Mouse (Mus musculus) forebrain, embryonic 14.5 days (tissue): Measurements from ENCODE around the gene Shoc2. TPM values are rescaled to one million over a fixed set of nuclear protein-coding genes. Genes with fewer than 3 reads are reported as not detected.
"Not testable (repeated sequence)": the region's sequence is repeated elsewhere in the genome, so short reads cannot be mapped to it uniquely, and the experiment has no call there.

ENCODE experiments used
- ATAC-seq: fragments of 200-750 bp; cut with Nextera tagmentation; 2 replicates; pipeline ENCODE4 v1.8.0; 2017; ENCODE audit warnings: mild to moderate bottlenecking, moderate library complexity
- DNase-seq: peaks from one replicate; pipeline ENCODE4 v3.0.0-alpha.2; 2015; ENCODE audit warnings: low spot score
- H3K27ac ChIP-seq: fragments of 300-500 bp; sonication (generic); 2 replicates; pipeline ENCODE4 v1.5.1; 2014; ENCODE audit warnings: low read depth, mild to moderate bottlenecking, control low read depth, low read length, moderate library complexity
- H3K27me3 ChIP-seq: fragments of 300-500 bp; sonication (generic); replicated peaks from 2 replicates; pipeline ENCODE4 v1.6.1; 2014; ENCODE audit warnings: low read length, control low read depth, mixed read lengths; ENCODE audit not compliant: control insufficient read depth, insufficient read depth
- H3K36me3 ChIP-seq: fragments of 300-500 bp; sonication (generic); 2 replicates; pipeline ENCODE4 v1.6.1; 2014; ENCODE audit warnings: low read length, control low read depth; ENCODE audit not compliant: control insufficient read depth, insufficient read depth
- H3K4me1 ChIP-seq: fragments of 300-500 bp; sonication (generic); 2 replicates; pipeline ENCODE4 v1.6.1; 2014; ENCODE audit warnings: antibody characterized with exemption, low read length, control low read depth; ENCODE audit not compliant: control insufficient read depth, insufficient read depth
- H3K4me2 ChIP-seq: fragments of 300-500 bp; sonication (generic); 2 replicates; pipeline ENCODE4 v1.6.1; 2014; ENCODE audit warnings: mild to moderate bottlenecking, control low read depth, low read length
- H3K4me3 ChIP-seq: fragments of 300-500 bp; sonication (generic); 2 replicates; pipeline ENCODE4 v1.5.1; 2014; ENCODE audit warnings: low read depth, low read length, control low read depth
- H3K9ac ChIP-seq: fragments of 300-500 bp; sonication (generic); 2 replicates; pipeline ENCODE4 v1.6.1; 2014; ENCODE audit warnings: mild to moderate bottlenecking, low read length, control low read depth, moderate library complexity
- H3K9me3 ChIP-seq: fragments of 300-500 bp; sonication (generic); replicated peaks from 2 replicates; pipeline ENCODE4 v1.6.1; 2016; ENCODE audit warnings: low read length, control low read depth, mixed read lengths; ENCODE audit not compliant: control insufficient read depth
- WGBS: fragments of 180-500 bp; shearing (Covaris S2); extraction: QIAGEN DNeasy Blood & Tissue Kit; methylation state at CpG from one replicate; pipeline ENCODE4 v1.1.7; 2014; 5-methylcytosine and 5-hydroxymethylcytosine counted together
- polyA plus RNA-seq: library from polyadenylated mRNA; unstranded; fragments of >200 nt; fragmentation: Nextera tagmentation; extraction: Ambion mirVana; gene quantifications from 2 replicates; pipeline ENCODE4 v1.2.1, GENCODE M21; 2014

Shoc2 gene
- polyA plus RNA-seq, 1 experiment from 2014 or later: 49.6 TPM

DNA sequence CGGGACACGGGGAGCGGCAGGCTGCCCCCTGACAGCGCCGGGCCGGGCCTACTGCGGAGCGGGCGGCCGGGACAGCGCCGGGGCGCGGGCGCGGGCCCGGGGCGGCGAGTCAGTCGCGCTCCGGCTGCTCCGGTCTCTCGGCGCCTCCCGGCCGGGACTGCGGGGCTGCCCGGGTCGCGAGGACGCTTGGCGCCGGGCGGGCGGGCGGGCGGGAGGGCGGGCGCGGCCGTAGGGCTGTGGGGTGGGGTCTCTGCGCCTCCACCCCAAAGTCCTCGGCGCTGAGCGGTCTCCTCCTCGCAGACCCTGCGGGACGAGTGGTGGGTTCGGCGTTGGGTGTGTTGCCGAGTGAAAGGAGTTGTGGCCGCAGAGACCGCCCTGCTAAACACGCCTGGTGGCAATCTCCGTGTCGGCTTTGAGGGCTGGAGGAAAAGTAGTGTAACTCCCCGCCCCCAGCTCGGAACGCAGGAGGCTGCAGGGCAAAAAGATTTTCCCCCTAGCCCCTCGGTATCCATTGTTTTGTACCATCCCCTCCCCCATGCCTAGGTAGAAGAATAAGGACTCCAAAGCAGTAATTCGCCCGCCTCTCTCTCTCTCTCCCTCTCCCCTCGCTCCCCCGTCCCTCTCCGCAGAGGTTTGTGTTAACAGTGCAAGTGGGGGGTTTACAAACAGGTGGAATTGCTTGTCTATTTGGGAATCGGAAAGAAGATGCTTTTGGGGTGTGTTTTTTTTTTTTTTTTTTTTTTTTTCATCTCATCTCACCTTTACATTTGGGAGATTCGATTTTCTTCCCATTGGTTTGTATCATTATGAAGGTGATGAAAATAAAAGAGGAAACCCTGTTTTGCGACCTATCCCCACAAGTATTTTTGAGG lies 1.3 kb downstream of the Shoc2 start:
- Histone ChIP-seq H3K4me1 (peaks cover 12% of the 10 kb centered on the region), H3K9me3 (no peaks in the 10 kb centered on the region), H3K27me3 (no peaks in the 10 kb centered on the region), H3K36me3 (peaks cover 7% of the 10 kb centered on the region; the same call in 1 of the 2 replicates), H3K4me3 (peak overlapping the region; percentile 85), H3K9ac (peak overlapping the region; percentile 94), H3K4me2 (peak overlapping the region; percentile 58), H3K27ac (peak overlapping the region; percentile 95)
- peak; percentile 6 for ATAC-seq
- DNase-seq: peak; percentile 71
- under 1% methylated on average over 41 of the region's 69 CpGs for WGBS

- no peak for DNase-seq
- H3K27me3 ChIP-seq: no peaks in the 10 kb centered on the region
- H3K9ac ChIP-seq: no peak overlapping the region
- no peak overlapping the region for H3K27ac ChIP-seq
- H3K4me3 ChIP-seq: no peak overlapping the region
- no peaks in the 10 kb centered on the region for H3K4me1 ChIP-seq
- ATAC-seq: no peak
- H3K4me2 ChIP-seq: no peak overlapping the region
- peaks cover 6% of the 10 kb centered on the region; the same call in 1 of the 2 replicates for H3K36me3 ChIP-seq
- H3K9me3 ChIP-seq: no peaks in the 10 kb centered on the region
- 84% methylated on average over 2 of the region's 2 CpGs for WGBS
Observed at GRCm38 (mm10) chr19:53957513-53957912, 13.4 kb downstream of the Shoc2 start.

GRCm38 (mm10) chr19:53962511-53962910 lies 18.4 kb downstream of the Shoc2 start:
- H3K4me1 ChIP-seq: no peaks in the 10 kb centered on the region
- no peaks in the 10 kb centered on the region for H3K9me3 ChIP-seq
- H3K9ac ChIP-seq: no peak overlapping the region
- H3K4me2 ChIP-seq: no peak overlapping the region
- ATAC-seq (no peak), DNase-seq (no peak)
- no peak overlapping the region for H3K4me3 ChIP-seq
- 93% methylated on average over 4 of the region's 4 CpGs for WGBS
- peaks cover 6% of the 10 kb centered on the region; the same call in 1 of the 2 replicates for H3K36me3 ChIP-seq
- H3K27me3 ChIP-seq: no peaks in the 10 kb centered on the region
- no peak overlapping the region for H3K27ac ChIP-seq

DNA sequence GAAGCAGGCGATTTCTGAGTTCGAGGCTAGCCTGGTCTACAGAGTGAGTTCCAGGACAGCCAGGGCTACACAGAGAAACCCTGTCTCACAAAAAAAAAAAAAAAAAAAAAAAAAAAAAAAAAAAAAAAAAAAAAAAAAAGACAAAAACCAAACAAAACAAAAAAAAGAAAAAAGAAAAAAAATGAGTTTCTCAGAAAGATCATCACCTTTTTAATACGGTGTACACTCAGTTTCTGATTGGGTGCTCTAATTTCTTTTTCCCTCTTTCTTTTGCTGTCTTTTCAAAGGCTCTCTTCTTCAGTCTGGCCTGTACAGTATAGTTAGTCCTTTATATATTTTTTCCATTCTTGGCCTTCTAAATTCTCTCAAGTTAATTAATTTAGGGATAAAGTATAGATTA lies 20.2 kb downstream of the Shoc2 start:
- not testable (repeated sequence) for H3K4me3 ChIP-seq, ATAC-seq, DNase-seq, H3K9me3 ChIP-seq, H3K4me2 ChIP-seq, H3K4me1 ChIP-seq, H3K27me3 ChIP-seq, H3K27ac ChIP-seq, H3K36me3 ChIP-seq, H3K9ac ChIP-seq
- 95% methylated on average over 3 of the region's 3 CpGs for WGBS

DNA sequence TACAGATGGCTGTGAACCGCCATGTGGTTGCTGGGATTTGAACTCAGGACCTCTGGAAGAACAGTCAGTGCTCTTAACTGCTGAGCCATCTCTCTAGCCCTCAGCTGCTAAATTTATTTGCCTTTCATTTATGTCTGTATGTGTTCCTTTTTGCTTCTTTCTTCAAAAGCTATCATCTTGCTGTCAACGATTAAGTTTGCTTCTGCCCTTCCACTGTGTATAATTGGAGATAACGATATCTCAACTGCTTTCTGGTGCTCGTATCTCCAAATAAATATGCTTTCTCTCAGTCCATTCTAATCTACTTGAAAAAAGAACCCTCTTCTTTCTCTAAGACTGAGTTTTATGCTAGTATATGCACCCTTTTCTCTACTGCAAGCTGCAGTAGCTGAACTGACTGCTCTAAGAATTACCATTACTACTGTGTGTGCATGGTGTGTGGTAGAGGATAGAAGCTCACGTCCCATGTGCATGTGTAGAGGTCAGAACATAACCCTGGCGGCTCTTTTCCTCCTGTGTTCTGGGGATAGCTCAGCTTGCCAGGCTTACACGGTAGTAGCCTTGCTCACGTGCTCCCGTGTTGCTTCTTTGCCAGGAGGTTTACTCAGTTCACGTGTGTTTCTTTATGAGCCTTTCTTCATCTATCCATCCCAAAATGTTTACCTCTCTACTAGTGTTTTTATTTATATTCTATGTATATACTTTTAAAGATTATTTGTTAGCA lies 21.0 kb downstream of the Shoc2 start:
- Histone ChIP-seq H3K9ac (no peak overlapping the region), H3K9me3 (no peaks in the 10 kb centered on the region), H3K4me2 (no peak overlapping the region), H3K4me3 (no peak overlapping the region), H3K27ac (no peak overlapping the region), H3K4me1 (no peaks in the 10 kb centered on the region), H3K27me3 (no peaks in the 10 kb centered on the region), H3K36me3 (peaks cover 6% of the 10 kb centered on the region; the same call in 1 of the 2 replicates)
- WGBS: 90% methylated on average over 10 of the region's 10 CpGs
- no peak for DNase-seq
- no peak for ATAC-seq

GRCm38 (mm10) chr19:53969226-53969625 lies 25.1 kb downstream of the Shoc2 start:
- no peak for DNase-seq
- H3K9ac ChIP-seq: no peak overlapping the region
- H3K27ac ChIP-seq: no peak overlapping the region
- H3K4me1 ChIP-seq: no peaks in the 10 kb centered on the region
- H3K4me3 ChIP-seq: no peak overlapping the region
- no peak overlapping the region for H3K4me2 ChIP-seq
- no peak for ATAC-seq
- 91% methylated on average over 3 of the region's 3 CpGs for WGBS
- no peaks in the 10 kb centered on the region for H3K9me3 ChIP-seq
- no peaks in the 10 kb centered on the region for H3K27me3 ChIP-seq
- no peaks in the 10 kb centered on the region for H3K36me3 ChIP-seq

GRCm38 (mm10) chr19:53971938-53972337 lies 27.8 kb downstream of the Shoc2 start:
- WGBS: 88% methylated on average over 7 of the region's 7 CpGs
- Histone ChIP-seq H3K9ac (no peak overlapping the region), H3K27me3 (no peaks in the 10 kb centered on the region), H3K4me3 (no peak overlapping the region), H3K27ac (no peak overlapping the region), H3K9me3 (no peaks in the 10 kb centered on the region; the same call in 1 of the 2 replicates), H3K4me1 (no peaks in the 10 kb centered on the region), H3K4me2 (no peak overlapping the region), H3K36me3 (peaks cover 5% of the 10 kb centered on the region; the same call in 1 of the 2 replicates)
- no peak for ATAC-seq
- no peak for DNase-seq

DNA sequence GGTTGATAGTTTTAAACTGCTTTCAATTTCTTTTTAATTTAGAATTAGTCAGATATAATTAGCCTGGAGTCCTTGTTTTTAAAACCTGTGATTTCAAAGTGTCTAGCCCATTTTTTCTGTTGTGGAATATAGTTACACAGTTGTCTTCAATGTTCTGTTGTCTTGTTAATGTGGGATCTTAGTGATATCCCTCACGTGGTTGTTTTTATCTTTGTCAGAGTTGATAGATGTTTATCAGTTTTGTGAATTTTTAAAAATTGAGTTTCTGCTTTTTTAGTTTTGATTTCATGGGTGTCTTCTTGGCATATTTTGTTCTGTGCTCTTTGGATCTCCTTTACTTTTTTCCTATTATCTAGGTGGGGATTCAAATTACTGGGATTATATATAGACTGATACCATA lies 29.6 kb downstream of the Shoc2 start:
- H3K9ac ChIP-seq: no peak overlapping the region
- no peak overlapping the region for H3K27ac ChIP-seq
- peaks cover 6% of the 10 kb centered on the region; the same call in 1 of the 2 replicates for H3K36me3 ChIP-seq
- WGBS: 89% methylated on average over 1 of the region's 1 CpGs
- no peak overlapping the region for H3K4me3 ChIP-seq
- H3K9me3 ChIP-seq: no peaks in the 10 kb centered on the region; the same call in 1 of the 2 replicates
- no peaks in the 10 kb centered on the region for H3K27me3 ChIP-seq
- ATAC-seq: no peak
- DNase-seq: no peak
- H3K4me2 ChIP-seq: no peak overlapping the region
- H3K4me1 ChIP-seq: no peaks in the 10 kb centered on the region
